Mouse (Mus musculus): ENCODE data around the gene Tab1.

GRCm38 (mm10) chr15:80163716-80164115, 30.8 kb downstream of the Tab1 start:
- TF ChIP-seq POLR2A (IDR thresholded peaks at IDR 0.05; ENCODE audit: control insufficient read depth, low read depth, low read length) (no peak), CTCF (IDR thresholded peaks at IDR 0.05; ENCODE audit: control insufficient read depth, insufficient read depth, insufficient replicate concordance, low read depth, low read length) (no peak)

All from testis, adult 2 months (tissue).